Mouse (Mus musculus) kidney, adult 8-10 months (tissue): ENCODE measurements around the gene Olfr901.
"Not testable (repeated sequence)": the region's sequence is repeated elsewhere in the genome, so short reads cannot be mapped to it uniquely, and the experiment has no call there.

Source experiments
- DNase-seq, 2 experiments: peaks; one replicate each; pipeline ENCODE4 v3.0.0; 2022

The Olfr901 gene

DNA sequence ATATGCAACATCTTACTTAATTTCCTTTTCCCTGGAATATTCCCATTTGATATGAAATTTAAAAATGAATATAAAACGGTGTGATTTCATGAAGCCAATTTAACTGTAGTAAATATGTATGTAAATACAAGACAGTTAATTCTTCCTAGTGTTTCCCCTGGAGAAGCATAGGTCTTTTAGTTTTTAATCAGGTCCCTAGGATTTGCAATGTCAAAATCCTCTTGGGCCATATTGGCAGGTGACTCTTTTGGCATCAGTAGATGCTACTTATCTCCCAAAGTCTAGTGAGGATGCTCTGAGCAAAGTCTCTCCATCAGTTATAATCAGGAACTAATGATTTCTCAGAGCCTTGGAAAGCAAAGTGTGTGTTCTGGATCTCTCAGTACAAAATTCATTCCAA lies at the start of gene Olfr901:
Olfr901 (plus strand) TSS at position 301 of the 400 bp plus-strand sequence.
- no peak for DNase-seq

GRCm38 (mm10) chr9:38401398-38401797 lies 27.9 kb upstream of the Olfr901 start, which contains the start of gene Olfr147:
TSS of gene Olfr147 (plus strand) at chr9:38401698.
- no peak for DNase-seq

DNA sequence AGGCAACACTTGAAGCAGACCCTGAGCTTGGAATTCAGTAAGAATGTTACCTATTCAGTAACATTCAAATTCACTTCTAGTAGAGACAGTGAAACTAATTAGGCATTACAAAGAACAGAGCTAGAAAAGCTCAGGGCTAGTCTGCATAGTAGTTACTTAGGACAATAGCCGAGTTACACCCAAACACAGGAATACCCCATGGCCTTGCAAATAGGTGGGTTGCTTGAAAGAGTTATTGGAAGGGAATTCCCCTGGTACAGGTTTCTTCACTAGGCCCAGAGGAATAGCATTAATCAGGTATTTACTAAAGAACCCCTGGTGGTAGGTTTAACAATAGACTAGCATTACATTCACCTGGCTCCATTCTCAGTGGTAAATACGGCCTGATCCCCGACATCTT lies 21.8 kb upstream of the Olfr901 start:
- not testable (repeated sequence) for DNase-seq

DNA sequence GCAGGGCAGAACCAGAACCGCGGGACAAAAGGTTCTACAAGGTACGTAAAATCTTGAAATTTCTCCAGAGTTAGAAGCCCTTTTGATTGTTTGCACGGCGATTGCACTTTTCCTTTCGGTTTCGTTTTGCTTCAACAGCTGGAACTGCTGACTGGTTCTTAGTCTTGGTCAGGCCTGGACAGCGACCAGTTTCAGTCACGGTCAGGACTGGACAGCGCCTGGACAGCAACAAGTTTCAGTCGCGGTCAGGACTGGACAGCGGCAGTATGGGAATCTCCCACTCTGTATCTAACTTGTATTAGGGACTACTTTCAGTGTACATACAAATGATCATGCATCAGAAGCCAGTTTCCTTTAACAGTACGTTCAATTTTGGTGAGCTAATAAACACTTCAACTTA lies 15.8 kb upstream of the Olfr901 start:
- not testable (repeated sequence) for DNase-seq

DNA sequence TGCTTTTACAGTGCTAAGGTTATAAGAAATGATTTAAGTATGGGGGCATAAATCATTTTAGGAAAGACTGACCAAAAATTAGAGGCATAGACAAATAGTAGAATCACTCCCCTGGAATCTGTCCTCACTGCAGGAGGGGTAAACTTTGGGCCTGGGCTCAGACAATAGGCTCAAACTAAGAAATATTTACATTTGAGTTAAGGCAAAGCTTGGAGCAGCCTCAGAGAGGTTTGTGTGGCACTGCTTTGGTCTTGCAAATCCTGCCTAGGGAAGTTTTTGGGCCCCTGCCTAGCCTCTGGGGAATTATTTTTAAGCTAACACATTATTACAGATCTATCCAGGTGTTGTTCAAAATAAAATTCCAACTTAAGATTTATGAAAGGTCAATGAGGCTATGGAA lies 5.5 kb upstream of the Olfr901 start:
- DNase-seq: no peak

- DNase-seq: no peak
Observed at GRCm38 (mm10) chr9:38427026-38427425, 2.2 kb upstream of the Olfr901 start.

- DNase-seq: no peak
Observed at GRCm38 (mm10) chr9:38447352-38447751, 18.1 kb downstream of the Olfr901 start, which contains the start of gene Olfr902. TSS of gene Olfr902 (plus strand) at chr9:38447652.

- no peak for DNase-seq
Observed at GRCm38 (mm10) chr9:38462844-38463243, 33.6 kb downstream of the Olfr901 start, which contains the start of gene Olfr904. TSS of gene Olfr904 (plus strand) at chr9:38463144.

- DNase-seq: no peak
Observed at GRCm38 (mm10) chr9:38470807-38471206, 41.6 kb downstream of the Olfr901 start, which contains the start of gene Olfr905. TSS of gene Olfr905 (plus strand) at chr9:38471107.
